In the genomic region with DNA sequence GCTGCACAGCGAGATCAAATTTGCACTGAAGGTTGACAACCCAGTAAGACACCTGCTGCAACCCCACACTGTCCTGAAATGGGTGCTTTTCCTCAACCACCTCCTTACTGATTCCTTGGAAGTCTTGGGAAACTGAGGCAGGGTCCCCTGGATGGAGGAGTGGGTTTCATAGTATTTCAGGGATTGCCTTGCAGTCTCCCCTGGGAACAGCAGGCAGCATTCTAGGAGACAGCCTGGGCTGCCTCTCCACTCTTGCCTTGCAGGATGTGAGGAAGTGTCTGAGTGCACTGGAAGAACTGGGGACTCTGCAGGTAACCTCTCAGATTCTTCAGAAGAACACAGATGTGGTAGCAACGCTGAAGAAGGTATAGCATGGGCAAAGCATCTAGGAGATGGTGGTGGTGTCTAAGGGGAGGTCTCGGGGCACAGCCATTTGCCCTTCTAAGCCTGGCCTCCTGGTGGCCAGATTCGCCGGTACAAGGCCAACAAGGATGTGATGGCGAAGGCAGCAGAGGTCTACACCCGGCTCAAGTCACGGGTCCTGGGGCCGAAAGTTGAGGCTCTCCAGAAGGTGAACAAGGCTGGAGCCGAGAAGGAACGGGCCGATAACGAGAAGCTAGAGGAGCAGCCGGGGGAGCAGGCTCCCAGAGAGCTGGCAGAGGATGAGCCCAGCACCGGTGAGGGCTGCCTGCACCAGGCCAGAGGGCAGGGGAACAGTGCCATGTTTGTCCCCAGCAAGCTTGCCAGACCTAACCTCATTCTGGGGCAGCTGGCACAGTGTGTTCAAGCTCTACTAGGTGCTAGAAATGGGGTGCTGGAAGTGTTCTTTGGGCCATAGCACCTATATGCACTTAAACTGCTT, we compare ENCODE assay signal across 19 mouse cellular contexts. TPM values are rescaled to one million over a fixed set of nuclear protein-coding genes. Genes with fewer than 3 reads are reported as not detected.
DNase-seq lines count a peak whose midpoint lies in the region; ATAC-seq and TF ChIP-seq lines count a peak whose summit lies in the region.
"Had no signal": no experiment of that assay in that cellular context is flagged by ENCODE, and none has a peak within 500 bp of the region (broad histone marks: within the 10 kb centered on the region; RNA-seq: fewer than 3 reads in every experiment).

No protein-coding gene starts in this region.

- H3K27ac ChIP-seq in heart, postnatal 0 days (ENCODE audit: low read depth), result no peak overlapping the region
- H3K27ac ChIP-seq in testis, adult 2 months (ENCODE audit: control insufficient read depth, insufficient read depth, low read depth, low read length), result no peak overlapping the region
- H3K27ac ChIP-seq: forebrain, embryonic 15.5 days; intestine, embryonic 15.5 days; limb, embryonic 15.5 days; midbrain, embryonic 15.5 days had no signal

- TF ChIP-seq POLR2A in testis, adult 2 months (IDR thresholded peaks at IDR 0.05; ENCODE audit: control insufficient read depth, low read depth, low read length), result no peak

- H3K9me3 ChIP-seq in heart, postnatal 0 days (replicated peaks; ENCODE audit: control insufficient read depth, low read length), result no peaks in the 10 kb centered on the region
- H3K9me3 ChIP-seq: forebrain, embryonic 15.5 days; intestine, embryonic 15.5 days; limb, embryonic 15.5 days; midbrain, embryonic 15.5 days had no signal

- H3K9ac ChIP-seq in heart, postnatal 0 days (replicated peaks; ENCODE audit: low read depth, low read length), result no peak overlapping the region
- H3K9ac ChIP-seq: forebrain, embryonic 15.5 days; intestine, embryonic 15.5 days; limb, embryonic 15.5 days; midbrain, embryonic 15.5 days had no signal

- 88% methylated on average over 15 of the region's 15 CpGs for WGBS in heart, postnatal 0 days

- no peak for TF ChIP-seq EP300 in heart, postnatal 0 days (IDR thresholded peaks at IDR 0.05; ENCODE audit: low read depth)

- peak; percentile 18; the same call in 1 of the 2 replicates for TF ChIP-seq CTCF in heart, postnatal 0 days (IDR thresholded peaks at IDR 0.05; ENCODE audit: low read depth)
- TF ChIP-seq CTCF in testis, adult 2 months (IDR thresholded peaks at IDR 0.05; ENCODE audit: control insufficient read depth, insufficient read depth, insufficient replicate concordance, low read depth, low read length), result 0 out of 2 replicates have a peak, but pooled peaks have one; percentile 5

- intact Hi-C loops in heart, postnatal 36 days (cut with DNase I), result loop anchor here (10.0 kb wide), 1 partner anchor 466 kb away; no protein-coding TSS in a partner anchor

- H3K27me3 ChIP-seq in heart, postnatal 0 days (ENCODE audit: control insufficient read depth, insufficient read depth, low read length), result no peaks in the 10 kb centered on the region
- no peaks in the 10 kb centered on the region for H3K27me3 ChIP-seq in testis, adult 2 months (ENCODE audit: control insufficient read depth, insufficient read depth, low read length)
- H3K27me3 ChIP-seq: forebrain, embryonic 15.5 days; intestine, embryonic 15.5 days; limb, embryonic 15.5 days; midbrain, embryonic 15.5 days; Patski had no signal

- H3K4me3 ChIP-seq in heart, postnatal 0 days (ENCODE audit: low read depth, low read length), result no peak overlapping the region
- H3K4me3 ChIP-seq in testis, adult 2 months (ENCODE audit: control insufficient read depth, low read depth, low read length), result no peak overlapping the region
- H3K4me3 ChIP-seq: forebrain, embryonic 15.5 days; intestine, embryonic 15.5 days; limb, embryonic 15.5 days; midbrain, embryonic 15.5 days had no signal

- no peaks in the 10 kb centered on the region for H3K4me1 ChIP-seq in heart, postnatal 0 days (ENCODE audit: control insufficient read depth, insufficient read depth)
- no peaks in the 10 kb centered on the region for H3K4me1 ChIP-seq in testis, adult 2 months (ENCODE audit: control insufficient read depth, insufficient read depth, low read length)
- H3K4me1 ChIP-seq: forebrain, embryonic 15.5 days; intestine, embryonic 15.5 days; limb, embryonic 15.5 days; midbrain, embryonic 15.5 days had no signal

- H3K4me2 ChIP-seq in heart, postnatal 0 days (ENCODE audit: low read depth, low read length), result no peak overlapping the region
- H3K4me2 ChIP-seq: forebrain, embryonic 15.5 days; intestine, embryonic 15.5 days; limb, embryonic 15.5 days; midbrain, embryonic 15.5 days had no signal

- H3K36me3 ChIP-seq in heart, postnatal 0 days (replicated peaks; ENCODE audit: control insufficient read depth, insufficient read depth, low read length), result peaks cover 76% of the 10 kb centered on the region
- H3K36me3 ChIP-seq in testis, adult 2 months (ENCODE audit: control insufficient read depth, insufficient read depth, low read length), result peaks cover 5% of the 10 kb centered on the region

- no peak for ATAC-seq in heart, postnatal 0 days (ENCODE audit: insufficient read depth, low read depth)
- ATAC-seq in common myeloid progenitor, adult 5-6 weeks (replicated peaks; ENCODE audit: low read depth, poor library complexity, severe bottlenecking), result 0 out of 2 replicates have a peak, but pooled peaks have one; percentile 24
- 0 out of 2 replicates have a peak, but pooled peaks have one; percentile 20 for ATAC-seq in megakaryocyte-erythroid progenitor cell, adult 5-6 weeks (replicated peaks; ENCODE audit: low FRiP score, low TSS enrichment, poor library complexity, severe bottlenecking)
- ATAC-seq: forebrain, embryonic 15.5 days; intestine, embryonic 15.5 days; midbrain, embryonic 15.5 days; Patski had no signal

- DNase-seq in heart, postnatal 0 days (ENCODE audit: low spot score), result no peak
- no peak for DNase-seq in heart, postnatal 36 days
- DNase-seq in testis, postnatal 10 days (ENCODE audit: low spot score), result no peak
- no peak for DNase-seq in embryo, embryonic 11 days
- DNase-seq in spleen, adult 18-20 months, result no peak
- DNase-seq: adrenal gland, postnatal 25 days; cerebellum, postnatal 25 days; kidney, postnatal 4 days; lung, postnatal 4 days had no signal

RNA-seq across cellular contexts. Expression of a gene that starts 10.7 kb away (rescaled TPM):
- 47.4 and 88.5 TPM in 2 replicates for total RNA-seq in heart, postnatal 0 days (2014; rRNA removed; ENCODE audit: low replicate concordance)
- 5.9 and 9.4 TPM in 2 replicates for polyA plus RNA-seq in heart, postnatal 0 days (2015; fragmentation: Nextera tagmentation; extraction: Ambion mirVana)
- total RNA-seq in heart, postnatal 36 days (2021), result 100 to 1,000 TPM; 157 to 172 TPM
- polyA plus RNA-seq in testis, adult 2 months (2012; rRNA removed), result 1.5 and 4.2 TPM in 2 replicates
- not detected in 2 replicates for total RNA-seq in common myeloid progenitor, adult 5-6 weeks (2017)
- not detected in 2 replicates for total RNA-seq in megakaryocyte-erythroid progenitor cell, adult 5-6 weeks (2014; fragmentation: Nextera tagmentation)
- total RNA-seq in megakaryocyte-erythroid progenitor cell, adult 5-6 weeks (2017), result not detected in 2 replicates
- total RNA-seq: hematopoietic stem cell, adult 5-6 weeks had no signal

RNA-seq across cellular contexts. Expression of a gene that starts 18.5 kb away (rescaled TPM):
- total RNA-seq in heart, postnatal 0 days (2014; rRNA removed; ENCODE audit: low replicate concordance), result 23.3 and 58.8 TPM in 2 replicates
- polyA plus RNA-seq in heart, postnatal 0 days (2015; fragmentation: Nextera tagmentation; extraction: Ambion mirVana), result 55.7 and 58.3 TPM in 2 replicates
- total RNA-seq in heart, postnatal 36 days (2021), result 100 to 1,000 TPM; 171 to 183 TPM
- 1.7 and 2.7 TPM in 2 replicates for polyA plus RNA-seq in testis, adult 2 months (2012; rRNA removed)
- total RNA-seq in common myeloid progenitor, adult 5-6 weeks (2017), result not detected in 2 replicates
- not detected in 2 replicates for total RNA-seq in megakaryocyte-erythroid progenitor cell, adult 5-6 weeks (2014; fragmentation: Nextera tagmentation)
- total RNA-seq in megakaryocyte-erythroid progenitor cell, adult 5-6 weeks (2017), result 0.23 TPM in 1 of 2 replicates, not detected in the other
- total RNA-seq: hematopoietic stem cell, adult 5-6 weeks had no signal

RNA-seq across cellular contexts. Expression of a gene that starts 19.5 kb away (rescaled TPM):
- 23.9 and 35.9 TPM in 2 replicates for total RNA-seq in heart, postnatal 0 days (2014; rRNA removed; ENCODE audit: low replicate concordance)
- polyA plus RNA-seq in heart, postnatal 0 days (2015; fragmentation: Nextera tagmentation; extraction: Ambion mirVana), result 52.1 TPM in 2 replicates
- 10 to 100 TPM; 37.5 to 41.1 TPM for total RNA-seq in heart, postnatal 36 days (2021)
- polyA plus RNA-seq in testis, adult 2 months (2012; rRNA removed), result 115 and 135 TPM in 2 replicates
- 70.4 and 79.9 TPM in 2 replicates for total RNA-seq in common myeloid progenitor, adult 5-6 weeks (2017)
- total RNA-seq in megakaryocyte-erythroid progenitor cell, adult 5-6 weeks (2014; fragmentation: Nextera tagmentation), result 84.1 and 100 TPM in 2 replicates
- 70.9 and 103 TPM in 2 replicates for total RNA-seq in megakaryocyte-erythroid progenitor cell, adult 5-6 weeks (2017)

RNA-seq across cellular contexts. Expression of a gene that starts 22.9 kb away (rescaled TPM):
- 4.5 and 5.1 TPM in 2 replicates for total RNA-seq in heart, postnatal 0 days (2014; rRNA removed; ENCODE audit: low replicate concordance)
- 9.0 and 10.0 TPM in 2 replicates for polyA plus RNA-seq in heart, postnatal 0 days (2015; fragmentation: Nextera tagmentation; extraction: Ambion mirVana)
- 10 to 100 TPM; 56.1 to 73.6 TPM for total RNA-seq in heart, postnatal 36 days (2021)
- polyA plus RNA-seq in testis, adult 2 months (2012; rRNA removed), result 3.7 and 5.7 TPM in 2 replicates
- 0.14 TPM in 1 of 2 replicates, not detected in the other for total RNA-seq in common myeloid progenitor, adult 5-6 weeks (2017)
- 1.8 TPM in 1 of 2 replicates, not detected in the other for total RNA-seq in megakaryocyte-erythroid progenitor cell, adult 5-6 weeks (2014; fragmentation: Nextera tagmentation)
- 2.1 TPM in 1 of 2 replicates, not detected in the other for total RNA-seq in megakaryocyte-erythroid progenitor cell, adult 5-6 weeks (2017)
- polyA plus RNA-seq: neural tube, embryonic 11.5 days had no signal

RNA-seq across cellular contexts. Expression of a gene that starts 24.1 kb away (rescaled TPM):
- 67.5 and 68.1 TPM in 2 replicates for total RNA-seq in heart, postnatal 0 days (2014; rRNA removed; ENCODE audit: low replicate concordance)
- 56.2 and 58.2 TPM in 2 replicates for polyA plus RNA-seq in heart, postnatal 0 days (2015; fragmentation: Nextera tagmentation; extraction: Ambion mirVana)
- 10 to 100 TPM; 57.6 to 61.3 TPM for total RNA-seq in heart, postnatal 36 days (2021)
- 646 and 694 TPM in 2 replicates for polyA plus RNA-seq in testis, adult 2 months (2012; rRNA removed)
- 20.0 and 28.2 TPM in 2 replicates for total RNA-seq in common myeloid progenitor, adult 5-6 weeks (2017)
- total RNA-seq in megakaryocyte-erythroid progenitor cell, adult 5-6 weeks (2014; fragmentation: Nextera tagmentation), result 16.3 and 21.1 TPM in 2 replicates
- total RNA-seq in megakaryocyte-erythroid progenitor cell, adult 5-6 weeks (2017), result 13.2 and 29.1 TPM in 2 replicates

Comparison
In these comparisons a context has a peak if more than half of its experiments do, and no peak if none do; other contexts are left out.
1. RNA of a gene that starts 10.7 kb away (total RNA-seq): 157 to 172 TPM in heart, postnatal 36 days and 47.4 to 88.5 TPM in heart, postnatal 0 days; not detected in common myeloid progenitor, adult 5-6 weeks and not detected in megakaryocyte-erythroid progenitor cell, adult 5-6 weeks; every median in the first group is over 10 times any median in the second.
2. RNA of a gene that starts 18.5 kb away (total RNA-seq): 171 to 183 TPM in heart, postnatal 36 days and 23.3 to 58.8 TPM in heart, postnatal 0 days; not detected in common myeloid progenitor, adult 5-6 weeks and 0.23 TPM in megakaryocyte-erythroid progenitor cell, adult 5-6 weeks; every median in the first group is over 10 times any median in the second.